Mouse (Mus musculus) frontal cortex, adult (tissue): ENCODE measurements around the gene Myo5c.

ENCODE experiments used
- ATAC-seq: cut with Nextera tagmentation; 2 replicates; pipeline ENCODE4 v1.9.2; 2017; ENCODE audit warnings: mild to moderate bottlenecking, moderate library complexity, mixed read lengths; ENCODE audit not compliant: low TSS enrichment

The Myo5c gene

DNA sequence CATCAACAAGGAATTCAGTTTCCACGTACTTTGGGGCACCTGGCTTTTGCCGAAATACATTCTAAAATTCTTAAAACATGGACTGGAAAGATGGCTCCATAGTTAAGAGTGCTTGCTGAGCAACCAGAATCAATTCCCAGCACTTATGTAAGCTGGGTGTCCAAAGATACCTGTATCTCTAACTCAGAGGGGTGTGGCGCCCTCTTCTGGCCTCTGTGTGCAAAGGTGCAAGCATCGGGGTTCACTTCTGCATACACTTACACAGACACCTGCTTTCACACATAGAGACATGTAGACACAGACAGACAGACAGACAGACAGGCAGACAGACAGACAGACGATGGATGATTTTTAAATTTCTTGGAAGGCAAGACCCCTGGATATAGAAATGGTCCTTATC is 49.0 kb downstream of the Myo5c start:
- peak; percentile 45; the same call in 1 of the 2 replicates for ATAC-seq

DNA sequence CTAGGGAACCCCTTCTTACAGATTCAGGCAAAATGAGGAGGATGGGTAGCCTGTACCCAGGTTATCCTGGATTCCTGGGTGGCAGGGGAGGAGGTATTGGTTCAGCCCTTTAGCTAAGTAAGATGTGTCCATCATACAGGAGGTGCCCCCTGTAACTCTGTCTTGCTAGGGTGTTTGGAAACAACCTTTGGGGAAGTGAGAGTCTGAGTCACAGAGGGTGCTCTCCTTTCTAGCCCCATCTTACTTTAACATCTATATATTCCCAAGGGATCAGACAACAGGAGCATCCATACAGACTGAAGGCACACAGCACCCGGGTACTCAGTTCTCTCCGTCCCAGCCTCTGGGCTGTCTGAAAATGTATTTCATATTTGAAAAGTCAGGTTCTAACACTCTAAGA is 50.4 kb downstream of the Myo5c start:
- no peak for ATAC-seq

DNA sequence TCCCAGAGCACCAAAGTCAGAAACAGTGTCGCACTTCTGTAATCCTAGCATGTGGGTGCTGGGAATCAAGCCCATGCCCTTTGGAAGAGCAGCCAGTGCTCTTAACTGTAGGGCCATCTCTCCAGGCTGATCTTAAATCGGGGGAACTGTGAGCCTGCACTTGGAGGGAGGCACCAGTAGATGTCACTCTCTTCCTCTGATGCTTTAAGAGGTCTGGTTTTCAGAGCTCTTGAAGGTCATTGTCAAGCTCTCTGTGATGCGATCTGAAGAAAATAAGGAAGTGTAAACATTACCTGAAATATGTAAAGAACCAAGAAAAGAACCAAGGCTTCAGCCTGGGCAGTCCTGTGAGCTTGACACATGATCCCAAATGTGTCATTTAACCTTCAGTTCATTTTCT is 51.0 kb downstream of the Myo5c start:
- ATAC-seq, result peak; percentile 74

- ATAC-seq, result no peak
Observed at GRCm38 (mm10) chr9:75283636-75284035, 51.8 kb downstream of the Myo5c start.

- no peak for ATAC-seq
Observed at GRCm38 (mm10) chr9:75285363-75285762, 53.5 kb downstream of the Myo5c start.

- ATAC-seq, result no peak
Observed at GRCm38 (mm10) chr9:75287636-75288035, 55.8 kb downstream of the Myo5c start.

DNA sequence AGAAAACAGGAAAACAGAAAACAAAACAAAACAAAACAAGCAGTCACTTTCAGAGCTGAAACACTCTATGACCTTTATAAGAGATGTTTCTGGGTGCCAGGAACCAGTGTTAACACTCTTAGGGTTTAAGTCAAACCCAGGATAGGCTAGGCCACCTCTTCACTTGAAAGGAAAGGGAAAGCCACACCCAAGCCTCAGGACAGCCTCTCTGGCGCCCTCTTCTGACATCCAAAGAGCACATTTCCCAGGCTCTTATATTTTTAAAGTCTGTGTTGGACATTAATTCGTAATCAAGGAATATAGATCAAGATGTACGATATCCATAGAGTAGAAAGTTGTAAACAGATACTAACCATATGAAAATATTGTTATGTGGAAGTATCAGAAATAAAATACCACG is 57.7 kb downstream of the Myo5c start:
- ATAC-seq, result peak; percentile 72; the same call in 1 of the 2 replicates

- no peak for ATAC-seq
Observed at GRCm38 (mm10) chr9:75299342-75299741, 67.5 kb downstream of the Myo5c start.

GRCm38 (mm10) chr9:75303033-75303432 is 71.2 kb downstream of the Myo5c start:
- ATAC-seq, result no peak

GRCm38 (mm10) chr9:75303701-75304261 is 72.0 kb downstream of the Myo5c start:
- no peak for ATAC-seq

DNA sequence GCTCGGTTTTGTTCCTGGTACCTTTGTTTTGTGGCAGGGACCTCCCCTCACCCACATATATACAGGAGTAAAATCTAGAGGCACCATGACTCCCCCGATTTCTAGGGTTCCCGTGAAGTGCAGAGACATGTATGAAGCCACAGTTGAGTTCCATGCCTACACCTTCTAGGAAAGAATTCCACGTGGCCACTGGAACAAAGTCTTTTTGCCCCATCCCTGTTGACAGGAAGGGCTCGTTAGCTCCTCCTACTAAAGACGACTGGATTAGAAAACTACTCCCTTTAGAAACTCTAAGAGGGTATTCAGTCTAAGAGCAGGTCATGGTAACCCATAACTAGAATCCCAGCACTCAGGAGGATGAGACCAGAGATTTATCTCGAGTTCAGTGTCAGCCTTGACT is 72.5 kb downstream of the Myo5c start:
- no peak for ATAC-seq

- no peak for ATAC-seq
Observed at GRCm38 (mm10) chr9:75306126-75306898, 74.5 kb downstream of the Myo5c start, which contains the start of gene Gnb5. TSS of gene Gnb5 (plus strand) at chr9:75306288.

- ATAC-seq, result peak; percentile 54
Observed at GRCm38 (mm10) chr9:75307015-75307414, 75.2 kb downstream of the Myo5c start.

GRCm38 (mm10) chr9:75308621-75309020 is 76.8 kb downstream of the Myo5c start:
- ATAC-seq, result no peak

GRCm38 (mm10) chr9:75312008-75312407 is 80.2 kb downstream of the Myo5c start:
- ATAC-seq, result no peak

DNA sequence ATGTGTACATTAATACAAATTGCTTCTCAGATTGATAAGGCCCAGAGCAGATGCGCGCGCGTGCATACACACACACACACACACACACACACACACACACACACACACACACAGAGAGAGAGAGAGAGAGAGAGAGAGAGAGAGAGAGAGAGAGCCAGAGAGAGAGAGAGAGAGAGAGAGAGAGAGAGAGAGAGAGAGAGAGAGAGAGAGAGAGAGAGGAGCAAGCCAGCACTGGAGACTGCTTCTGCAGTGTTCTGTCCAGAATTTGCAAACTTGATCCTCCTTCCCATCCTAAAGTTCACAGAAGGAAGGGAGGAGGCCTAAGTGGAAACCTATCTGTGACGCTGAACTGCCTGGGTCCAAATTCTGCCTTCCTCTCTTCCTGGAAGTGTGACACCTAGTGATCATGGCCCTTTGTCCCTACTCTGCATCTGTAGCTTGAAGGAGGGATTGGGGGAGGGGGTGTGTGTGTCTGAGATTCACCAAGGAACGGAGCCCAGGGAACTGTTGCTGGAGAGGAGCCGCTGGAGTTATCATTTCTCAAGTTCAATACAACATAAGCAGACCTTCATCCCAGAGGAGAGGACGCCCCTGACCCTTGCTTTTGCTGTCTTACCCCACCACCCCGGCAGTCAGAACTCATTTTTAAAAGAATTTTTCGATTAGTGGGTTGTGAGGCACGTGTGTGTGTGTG is 81.5 kb downstream of the Myo5c start:
- peak; percentile 21 for ATAC-seq

- peak; percentile 81 for ATAC-seq
Observed at GRCm38 (mm10) chr9:75313832-75314516, 82.2 kb downstream of the Myo5c start.

DNA sequence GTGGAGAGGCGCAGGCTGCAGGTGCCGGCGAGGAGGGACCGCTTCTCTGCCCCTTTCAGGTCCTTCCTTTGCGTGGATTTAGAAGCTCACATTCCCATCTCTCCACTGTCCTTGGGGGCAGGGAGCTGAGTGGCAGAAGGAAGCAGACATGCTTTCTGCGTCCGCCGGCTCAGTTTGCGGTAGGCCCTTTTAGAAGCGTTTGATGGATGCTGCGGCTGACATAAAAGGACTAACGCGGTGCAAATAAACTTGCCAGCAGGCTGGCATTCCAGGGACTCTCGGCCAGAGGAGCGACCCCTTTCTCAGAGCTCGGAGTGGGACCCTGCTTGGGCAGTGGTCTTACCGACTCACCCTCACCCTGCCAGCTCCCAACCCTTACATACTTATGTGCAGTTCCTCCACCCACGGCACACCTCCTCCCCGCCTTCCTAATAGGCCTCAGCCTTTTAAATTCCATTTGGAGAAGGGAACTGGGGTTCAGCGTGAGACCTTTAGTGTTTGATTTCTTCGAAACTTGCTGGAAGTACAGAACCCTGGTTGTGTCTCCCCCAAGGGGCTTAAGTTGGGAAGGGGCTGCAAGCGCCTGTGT is 82.8 kb downstream of the Myo5c start:
- no peak for ATAC-seq

DNA sequence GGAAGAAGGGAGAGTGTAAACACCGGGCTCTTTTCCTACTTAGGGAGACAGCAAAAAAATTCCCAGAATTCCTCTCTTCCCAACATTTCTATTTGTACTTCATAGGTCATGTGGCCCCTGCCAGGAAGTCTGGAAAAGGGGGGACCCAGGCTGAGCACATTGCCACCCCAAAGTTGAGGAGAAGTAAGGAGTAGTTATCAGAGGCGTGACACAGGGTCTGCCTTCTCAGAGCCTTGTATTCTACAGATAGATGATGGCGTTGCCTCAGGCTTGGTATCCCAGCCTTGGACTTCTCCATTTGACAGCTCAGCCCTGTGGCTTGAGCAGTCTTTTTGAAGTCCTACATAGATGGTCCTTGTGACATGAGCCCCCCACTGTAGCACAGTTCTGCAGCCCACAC is 83.4 kb downstream of the Myo5c start:
- no peak for ATAC-seq

DNA sequence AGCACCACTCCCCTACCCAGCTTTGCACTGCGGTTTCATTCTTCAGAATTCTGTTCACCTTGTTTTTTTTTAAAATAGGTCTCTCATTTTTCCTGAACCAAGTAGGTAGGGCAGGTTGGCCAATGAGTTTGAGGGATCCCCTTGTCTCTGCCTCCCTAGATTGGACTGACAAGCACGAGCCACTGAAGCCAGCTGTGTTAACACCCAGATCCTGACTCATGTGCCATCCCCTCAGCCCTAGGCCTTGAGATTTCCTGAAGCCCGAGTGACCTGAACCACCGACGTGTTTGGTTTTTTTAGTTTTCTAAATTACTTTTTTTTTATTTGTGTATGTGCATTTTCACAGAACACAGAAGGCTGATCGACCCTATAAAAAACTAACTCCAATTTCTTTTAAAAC is 85.0 kb downstream of the Myo5c start:
- no peak for ATAC-seq

DNA sequence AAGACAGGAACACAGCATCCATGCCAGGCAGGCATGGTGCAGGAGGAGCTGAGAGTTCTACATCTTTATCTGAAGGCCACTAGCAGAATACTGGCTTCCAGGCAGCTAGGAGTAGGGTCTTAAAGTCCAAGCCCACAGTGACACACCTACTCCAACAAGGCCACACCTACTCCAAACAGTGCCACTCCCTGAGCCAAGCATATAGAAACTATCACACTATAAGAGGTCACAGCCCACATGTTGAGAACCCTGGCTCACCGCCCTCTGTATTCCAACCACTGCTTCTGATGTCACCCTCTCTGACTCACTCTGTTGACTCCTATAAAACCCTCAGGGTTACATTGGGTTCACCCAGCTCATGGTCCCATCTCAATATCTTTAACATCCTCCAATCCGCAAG is 86.4 kb downstream of the Myo5c start:
- no peak for ATAC-seq

- ATAC-seq, result peak; percentile 25; the same call in 1 of the 2 replicates
Observed at GRCm38 (mm10) chr9:75319365-75319764, 87.5 kb downstream of the Myo5c start.
